8 mouse cellular contexts compared by ENCODE assay signal in the genomic region with DNA sequence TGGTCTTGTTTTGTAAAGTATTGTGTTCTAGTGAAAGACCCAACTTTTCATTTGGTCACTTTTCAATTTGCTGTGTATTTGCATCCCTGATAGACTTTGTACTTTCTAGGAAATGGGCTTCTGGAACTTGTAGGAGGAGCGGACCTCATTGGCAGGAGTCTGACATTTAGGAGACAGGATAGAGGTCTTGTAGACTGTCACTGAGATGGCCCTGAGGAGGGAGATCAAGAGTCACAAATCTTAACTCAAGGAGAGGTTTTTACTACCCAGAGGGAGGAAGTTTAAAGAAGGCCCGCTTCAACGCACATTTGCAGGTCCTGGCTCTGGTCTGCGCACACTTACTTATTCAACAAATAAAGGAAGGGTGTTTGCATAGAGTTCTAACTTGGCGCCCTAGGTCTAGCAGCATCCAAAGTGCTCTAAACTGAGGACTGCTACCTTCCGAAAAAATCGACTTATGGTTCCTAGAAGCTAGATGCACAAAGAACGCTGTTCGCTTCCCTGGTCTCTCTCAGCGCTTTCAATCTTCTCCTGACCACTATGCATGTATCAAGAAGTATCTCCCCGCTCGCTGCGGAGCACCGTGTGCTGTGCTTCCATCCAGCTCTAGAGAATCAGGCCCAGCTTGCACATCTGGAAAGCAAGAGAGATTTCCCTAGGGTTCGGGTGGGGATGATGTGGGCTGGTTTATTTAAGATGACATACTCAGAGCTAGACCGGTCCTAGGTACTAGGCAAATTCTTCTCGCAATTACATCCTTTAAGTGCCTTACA. TPM values are rescaled to one million over a fixed set of nuclear protein-coding genes. Genes with fewer than 3 reads are reported as not detected.
DNase-seq lines count a peak whose midpoint lies in the region; ATAC-seq and TF ChIP-seq lines count a peak whose summit lies in the region.

No protein-coding gene starts in this region.

- peak overlapping the region; percentile 75 for H3K4me2 ChIP-seq in forebrain, embryonic 15.5 days (replicated peaks)
- H3K4me2 ChIP-seq in kidney, embryonic 14.5 days (replicated peaks; ENCODE audit: low read depth, low read length): peak overlapping the region; percentile 71

- 9% methylated on average over 17 of the region's 17 CpGs for WGBS in forebrain, embryonic 15.5 days
- WGBS in kidney, embryonic 14.5 days: 5% methylated on average over 17 of the region's 17 CpGs

- TF ChIP-seq CTCF in gastrocnemius, adult 2 months (IDR thresholded peaks at IDR 0.05): no peak
- no peak for TF ChIP-seq CTCF in MEL (IDR thresholded peaks at IDR 0.05 in 2 of 3, conservative IDR thresholded peaks at IDR 0.05 in 1 of 3; ENCODE audit: control insufficient read depth in 1 of 3, insufficient read depth in 1 of 3, low read depth in 2 of 3, low read length in 3 of 3, poor library complexity in 1 of 3, severe bottlenecking in 1 of 3)

- TF ChIP-seq RAD21 in MEL (IDR thresholded peaks at IDR 0.05; ENCODE audit: low read depth, low read length): no peak

- ATAC-seq in forebrain, embryonic 15.5 days (replicated peaks): peak; percentile 12
- ATAC-seq in kidney, embryonic 14.5 days (ENCODE audit: low FRiP score, low TSS enrichment): peak; percentile 14; the same call in 1 of the 2 replicates

- peaks cover 0 to 33% of the 10 kb centered on the region in 2 experiments; a peak in 2 of 4 replicates for H3K36me3 ChIP-seq in MEL (ENCODE audit: control insufficient read depth in 1 of 2, insufficient read depth in 2 of 2, low read length in 2 of 2)
- H3K36me3 ChIP-seq in forebrain, embryonic 15.5 days: peaks cover 10% of the 10 kb centered on the region; the same call in 1 of the 2 replicates
- peaks cover 3% of the 10 kb centered on the region for H3K36me3 ChIP-seq in kidney, embryonic 14.5 days (ENCODE audit: control insufficient read depth, insufficient read depth, low read length)

- TF ChIP-seq POLR2A in MEL (IDR thresholded peaks at IDR 0.05; ENCODE audit: control insufficient read depth in 1 of 2, insufficient read depth in 1 of 2, low read depth in 1 of 2, low read length in 2 of 2, poor library complexity in 1 of 2): no peak

- H3K79me2 ChIP-seq in MEL (ENCODE audit: control insufficient read depth, insufficient read depth, low read length, poor library complexity): peaks cover 24% of the 10 kb centered on the region

- intact Hi-C loops in gastrocnemius, adult 2 months (cut with DNase I): no loop called here

- H3K27ac ChIP-seq in gastrocnemius, adult 2 months: peak overlapping the region; percentile 90
- no peak overlapping the region for H3K27ac ChIP-seq in MEL (ENCODE audit: control insufficient read depth, low read depth, low read length)
- no peak overlapping the region for H3K27ac ChIP-seq in forebrain, embryonic 15.5 days (replicated peaks)
- no peak overlapping the region for H3K27ac ChIP-seq in kidney, embryonic 14.5 days (ENCODE audit: low read depth, low read length)

- peaks cover 11 to 24% of the 10 kb centered on the region in 2 experiments for H3K4me1 ChIP-seq in MEL (ENCODE audit: control insufficient read depth in 1 of 2, insufficient read depth in 2 of 2, low read length in 2 of 2)
- H3K4me1 ChIP-seq in forebrain, embryonic 15.5 days: peaks cover 35% of the 10 kb centered on the region
- peaks cover 14% of the 10 kb centered on the region for H3K4me1 ChIP-seq in kidney, embryonic 14.5 days (ENCODE audit: control insufficient read depth, insufficient read depth, low read length)

- no peaks in the 10 kb centered on the region for H3K27me3 ChIP-seq in MEL (ENCODE audit: control insufficient read depth in 1 of 2, insufficient read depth in 2 of 2, low read length in 2 of 2)
- no peaks in the 10 kb centered on the region for H3K27me3 ChIP-seq in forebrain, embryonic 15.5 days
- H3K27me3 ChIP-seq in kidney, embryonic 14.5 days (ENCODE audit: control insufficient read depth, insufficient read depth, low read length): no peaks in the 10 kb centered on the region

- peak overlapping the region; percentile 93 for H3K9ac ChIP-seq in MEL (ENCODE audit: control insufficient read depth, low read depth, low read length, poor library complexity, severe bottlenecking)
- H3K9ac ChIP-seq in forebrain, embryonic 15.5 days (replicated peaks): peak overlapping the region; percentile 74
- peak overlapping the region; percentile 82; the same call in 1 of the 2 replicates for H3K9ac ChIP-seq in kidney, embryonic 14.5 days (ENCODE audit: low read depth, low read length)

- H3K9me3 ChIP-seq in MEL (replicated peaks; ENCODE audit: insufficient read depth, low read length): no peaks in the 10 kb centered on the region
- no peaks in the 10 kb centered on the region for H3K9me3 ChIP-seq in forebrain, embryonic 15.5 days
- H3K9me3 ChIP-seq in kidney, embryonic 14.5 days (ENCODE audit: control insufficient read depth, low read length): no peaks in the 10 kb centered on the region

- peak overlapping the region; percentile 85 for H3K4me3 ChIP-seq in gastrocnemius, adult 2 months
- peak overlapping the region; percentile 87 to 97 for H3K4me3 ChIP-seq in MEL (ENCODE audit: control insufficient read depth in 1 of 2, insufficient read depth in 1 of 2, low read depth in 2 of 2, low read length in 2 of 2)
- H3K4me3 ChIP-seq in forebrain, embryonic 15.5 days: peak overlapping the region; percentile 89
- H3K4me3 ChIP-seq in kidney, embryonic 14.5 days (ENCODE audit: low read length): peak overlapping the region; percentile 80

- TF ChIP-seq EP300 in MEL (IDR thresholded peaks at IDR 0.05; ENCODE audit: low read depth in 1 of 2, low read length in 2 of 2): no peak

- DNase-seq in gastrocnemius, adult 2 months: no peak
- DNase-seq in gastrocnemius, postnatal 10 days: no peak
- DNase-seq in MEL (ENCODE audit: low read depth, low spot score): peak; percentile 36
- peak; percentile 56 for DNase-seq in naive thymus-derived CD4-positive, alpha-beta T cell, adult 2 months (ENCODE audit: low read depth)
- DNase-seq in cerebellum, adult 9-10 months: no peak
- DNase-seq in natural killer cell, adult 2 months (ENCODE audit: low spot score in 2 of 2): no peak

TF ChIP-seq in MEL, 35 proteins besides CTCF, POLR2A, EP300 and RAD21:
- peak; percentile 40; the same call in 1 of the 2 replicates for TF ChIP-seq SIN3A (IDR thresholded peaks at IDR 0.05; ENCODE audit: low read length)
- no peak for TF ChIP-seq TCF12 (IDR thresholded peaks at IDR 0.05; ENCODE audit: low read depth, low read length)
- TF ChIP-seq USF2 (IDR thresholded peaks at IDR 0.05; ENCODE audit: borderline replicate concordance in 1 of 2, insufficient read depth in 1 of 2, low read depth in 1 of 2, low read length in 2 of 2): no peak

RNA-seq across cellular contexts. Expression of gene Ptpra, which starts 0.9 kb away (rescaled TPM):
- 10 to 100 TPM; 16.0 to 23.3 TPM for total RNA-seq in gastrocnemius, adult 2 months (2021)
- total RNA-seq in gastrocnemius, postnatal 10 days (2021): 10 to 100 TPM; 42.2 to 49.9 TPM
- 28.1 and 33.0 TPM in 2 replicates for total RNA-seq in MEL (2012; rRNA removed)
- polyA plus RNA-seq in MEL (2012; ENCODE audit: insufficient read depth in 1 of 2, insufficient read length in 2 of 2, low read depth in 1 of 2, low replicate concordance in 2 of 2, missing spikeins in 1 of 2): 10 to 100 TPM in 1 of 2 experiments, not detected in 1; 68.3 TPM
- 146 and 160 TPM in 2 replicates for polyA plus RNA-seq in forebrain, embryonic 15.5 days (2015; fragmentation: Nextera tagmentation; extraction: Ambion mirVana)
- polyA plus RNA-seq in kidney, embryonic 14.5 days (2014; fragmentation: Nextera tagmentation; extraction: Ambion mirVana): 64.3 and 107 TPM in 2 replicates

RNA-seq across cellular contexts. Expression of gene Pced1a, which starts 24.7 kb away (rescaled TPM):
- total RNA-seq in gastrocnemius, adult 2 months (2021): 1 to 10 TPM; 4.5 to 5.0 TPM
- total RNA-seq in gastrocnemius, postnatal 10 days (2021): 1 to 10 TPM; 4.7 to 7.7 TPM
- 5.1 and 6.5 TPM in 2 replicates for total RNA-seq in MEL (2012; rRNA removed)
- polyA plus RNA-seq in MEL (2012; ENCODE audit: insufficient read depth in 1 of 2, insufficient read length in 2 of 2, low read depth in 1 of 2, low replicate concordance in 2 of 2, missing spikeins in 1 of 2): 10 to 100 TPM in 1 of 2 experiments, not detected in 1; 13.7 TPM
- polyA plus RNA-seq in forebrain, embryonic 15.5 days (2015; fragmentation: Nextera tagmentation; extraction: Ambion mirVana): 12.4 and 12.8 TPM in 2 replicates
- polyA plus RNA-seq in kidney, embryonic 14.5 days (2014; fragmentation: Nextera tagmentation; extraction: Ambion mirVana): 13.0 and 15.0 TPM in 2 replicates

RNA-seq across cellular contexts. Expression of gene Vps16, which starts 25.1 kb away (rescaled TPM):
- 10 to 100 TPM; 15.7 to 19.1 TPM for total RNA-seq in gastrocnemius, adult 2 months (2021)
- total RNA-seq in gastrocnemius, postnatal 10 days (2021): 10 to 100 TPM; 23.0 to 25.9 TPM
- 86.2 and 90.0 TPM in 2 replicates for total RNA-seq in MEL (2012; rRNA removed)
- 100 to 1,000 TPM in 1 of 2 experiments, not detected in 1; 114 TPM for polyA plus RNA-seq in MEL (2012; ENCODE audit: insufficient read depth in 1 of 2, insufficient read length in 2 of 2, low read depth in 1 of 2, low replicate concordance in 2 of 2, missing spikeins in 1 of 2)
- 116 and 119 TPM in 2 replicates for polyA plus RNA-seq in forebrain, embryonic 15.5 days (2015; fragmentation: Nextera tagmentation; extraction: Ambion mirVana)
- polyA plus RNA-seq in kidney, embryonic 14.5 days (2014; fragmentation: Nextera tagmentation; extraction: Ambion mirVana): 72.3 and 79.2 TPM in 2 replicates

RNA-seq across cellular contexts. Expression of gene Tmem239, which starts 42.9 kb away (rescaled TPM):
- total RNA-seq in gastrocnemius, adult 2 months (2021): not detected
- total RNA-seq in gastrocnemius, postnatal 10 days (2021): not detected
- total RNA-seq in MEL (2012; rRNA removed): not detected in 2 replicates
- polyA plus RNA-seq in MEL (2012; ENCODE audit: insufficient read depth in 1 of 2, insufficient read length in 2 of 2, low read depth in 1 of 2, low replicate concordance in 2 of 2, missing spikeins in 1 of 2): under 1 TPM in 1 of 2 experiments, not detected in 1; 0.11 TPM
- not detected in 2 replicates for polyA plus RNA-seq in forebrain, embryonic 15.5 days (2015; fragmentation: Nextera tagmentation; extraction: Ambion mirVana)
- polyA plus RNA-seq in kidney, embryonic 14.5 days (2014; fragmentation: Nextera tagmentation; extraction: Ambion mirVana): not detected in 2 replicates

RNA-seq across cellular contexts. Expression of gene 1700020A23Rik, which starts 44.1 kb away (rescaled TPM):
- not detected for total RNA-seq in gastrocnemius, adult 2 months (2021)
- total RNA-seq in gastrocnemius, postnatal 10 days (2021): not detected
- total RNA-seq in MEL (2012; rRNA removed): not detected in 2 replicates
- polyA plus RNA-seq in MEL (2012; ENCODE audit: insufficient read depth in 1 of 2, insufficient read length in 2 of 2, low read depth in 1 of 2, low replicate concordance in 2 of 2, missing spikeins in 1 of 2): not detected
- polyA plus RNA-seq in forebrain, embryonic 15.5 days (2015; fragmentation: Nextera tagmentation; extraction: Ambion mirVana): 0.42 and 0.45 TPM in 2 replicates
- 0.40 TPM in 1 of 2 replicates, not detected in the other for polyA plus RNA-seq in kidney, embryonic 14.5 days (2014; fragmentation: Nextera tagmentation; extraction: Ambion mirVana)

Comparison
In these comparisons a context has a peak if more than half of its experiments do, and no peak if none do; other contexts are left out.
1. DNase-seq: peak in MEL (single experiment) and naive thymus-derived CD4-positive, alpha-beta T cell, adult 2 months (single experiment); none in gastrocnemius, adult 2 months (single experiment), gastrocnemius, postnatal 10 days (single experiment), cerebellum, adult 9-10 months (single experiment) and natural killer cell, adult 2 months (0 of 2).
2. Peak in every context shown above with its lines, with median percentiles within 50 percentile points of each other: H3K4me3 ChIP-seq and H3K9ac ChIP-seq.